Mouse (Mus musculus) ES-E14 (cell line): ENCODE measurements around the gene Rasl12.

Experiments
- CHD2 ChIP-seq: IDR thresholded peaks from 2 replicates; pipeline ENCODE4 v1.6.1; 2014; ENCODE audit warnings: mild to moderate bottlenecking, low read depth, low read length, inconsistent platforms
- MAFK ChIP-seq: IDR thresholded peaks from 2 replicates; pipeline ENCODE4 v1.6.1; 2014; ENCODE audit warnings: mild to moderate bottlenecking, low read depth, low read length, inconsistent platforms; ENCODE audit not compliant: insufficient read depth
- ZC3H11A ChIP-seq: IDR thresholded peaks from 2 replicates; pipeline ENCODE4 v1.6.1; 2012; ENCODE audit warnings: low read depth, mild to moderate bottlenecking, inconsistent platforms, low read length, borderline replicate concordance
- ZNF384 ChIP-seq: IDR thresholded peaks from 2 replicates; pipeline ENCODE4 v1.6.1; 2012; ENCODE audit warnings: low read depth, low read length, inconsistent platforms

DNA sequence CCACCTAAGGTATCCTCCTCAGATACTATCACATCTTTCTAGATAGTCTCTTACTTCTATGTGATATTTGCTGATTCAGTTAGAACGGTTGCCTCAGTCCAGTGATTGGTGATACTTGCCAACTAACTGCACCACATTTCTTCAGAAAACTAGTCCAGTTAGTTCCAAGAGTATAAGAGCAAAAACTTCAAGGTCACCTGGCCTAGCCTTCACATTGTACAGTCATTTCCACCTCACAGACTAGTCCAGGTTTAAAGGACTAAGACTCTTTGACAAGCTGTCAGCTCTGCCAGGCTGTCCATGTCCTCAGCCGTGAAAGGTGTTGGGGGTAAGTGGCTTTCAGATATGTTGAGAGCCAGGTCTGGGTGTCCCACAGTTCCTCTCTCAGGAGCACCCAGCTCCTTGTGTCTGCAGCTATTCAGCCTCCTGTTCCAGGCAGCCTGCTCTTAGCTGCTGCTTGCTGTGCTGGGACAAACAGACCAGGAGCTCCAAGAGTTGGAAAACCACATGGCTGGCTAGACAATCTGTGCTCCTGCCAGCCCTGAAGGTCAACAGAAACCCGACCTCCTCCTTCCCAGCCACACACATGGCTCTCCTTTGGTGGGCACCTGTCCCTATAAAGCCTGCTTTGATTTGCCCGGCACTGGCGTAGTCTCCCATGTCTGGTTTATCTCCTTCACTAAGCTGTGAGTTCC lies 23.7 kb upstream of the Rasl12 start:
- TF ChIP-seq MAFK (no peak), CHD2 (no peak), ZC3H11A (no peak), ZNF384 (no peak)
